Mouse (Mus musculus) left cerebral cortex, adult 18-20 months (tissue): ENCODE measurements around the gene Smap2. TPM values are rescaled to one million over a fixed set of nuclear protein-coding genes. Genes with fewer than 3 reads are reported as not detected.

Source experiments
- DNase-seq, 2 experiments: peaks; one replicate each; pipeline ENCODE4 v3.0.0; 2021 to 2022; ENCODE audit warnings: low spot score in 2 of 2, mixed read lengths in 1 of 2
- total RNA-seq, 2 experiments: library from RNA; stranded (reverse); gene quantifications; 2 replicates each; pipeline ENCODE4 v1.2.3; 2021

Smap2 gene
- total RNA-seq, 2 experiments from 2014 or later: 194 to 195 TPM

GRCm38 (mm10) chr4:120986446-120986845, 30.6 kb downstream of the Smap2 start:
- peak; percentile 36 to 41 for DNase-seq

GRCm38 (mm10) chr4:120978221-120978620, 38.8 kb downstream of the Smap2 start:
- DNase-seq: no peak

- DNase-seq: no peak
Measured at GRCm38 (mm10) chr4:120975428-120975734, 41.7 kb downstream of the Smap2 start.

GRCm38 (mm10) chr4:120974711-120975427, 42.2 kb downstream of the Smap2 start:
- peak; percentile 25 to 35 for DNase-seq

GRCm38 (mm10) chr4:120971842-120972241, 45.2 kb downstream of the Smap2 start:
- DNase-seq: no peak

- peak; percentile 47 to 50 for DNase-seq
Measured at GRCm38 (mm10) chr4:120969382-120970146, 47.5 kb downstream of the Smap2 start.

- no peak for DNase-seq
Measured at GRCm38 (mm10) chr4:120968486-120968885, 48.6 kb downstream of the Smap2 start.

- no peak for DNase-seq
Measured at GRCm38 (mm10) chr4:120955586-120955985, 61.5 kb downstream of the Smap2 start.

- DNase-seq: no peak
Measured at GRCm38 (mm10) chr4:120953667-120954066, 63.4 kb downstream of the Smap2 start.

GRCm38 (mm10) chr4:120953038-120953437, 64.0 kb downstream of the Smap2 start:
- DNase-seq: no peak

GRCm38 (mm10) chr4:120952163-120952562, 64.9 kb downstream of the Smap2 start:
- no peak for DNase-seq

- peak; percentile 80 to 86 for DNase-seq
Measured at GRCm38 (mm10) chr4:120951428-120951973, 65.5 kb downstream of the Smap2 start, which contains the start of gene Zfp69. Gene Zfp69 (minus strand): TSS chr4:120951699.

GRCm38 (mm10) chr4:120950763-120951427, 66.2 kb downstream of the Smap2 start:
- no peak for DNase-seq

- no peak for DNase-seq
Measured at GRCm38 (mm10) chr4:120948938-120949337, 68.1 kb downstream of the Smap2 start.

GRCm38 (mm10) chr4:120935006-120935405, 82.0 kb downstream of the Smap2 start:
- no peak for DNase-seq

- DNase-seq: no peak
Measured at GRCm38 (mm10) chr4:120930736-120931135, 86.3 kb downstream of the Smap2 start.

GRCm38 (mm10) chr4:120928686-120929085, 88.4 kb downstream of the Smap2 start:
- DNase-seq: no peak

- no peak for DNase-seq
Measured at GRCm38 (mm10) chr4:120925386-120925785, 91.7 kb downstream of the Smap2 start.

- DNase-seq: peak; percentile 83 to 89
Measured at GRCm38 (mm10) chr4:120924554-120925299, 92.3 kb downstream of the Smap2 start, which contains the start of gene Exo5. Gene Exo5 (minus strand): TSS chr4:120925017.

GRCm38 (mm10) chr4:120921461-120921860, 95.6 kb downstream of the Smap2 start:
- DNase-seq: no peak
